Comparison of ENCODE assay signal across 8 mouse cellular contexts in the genomic region with DNA sequence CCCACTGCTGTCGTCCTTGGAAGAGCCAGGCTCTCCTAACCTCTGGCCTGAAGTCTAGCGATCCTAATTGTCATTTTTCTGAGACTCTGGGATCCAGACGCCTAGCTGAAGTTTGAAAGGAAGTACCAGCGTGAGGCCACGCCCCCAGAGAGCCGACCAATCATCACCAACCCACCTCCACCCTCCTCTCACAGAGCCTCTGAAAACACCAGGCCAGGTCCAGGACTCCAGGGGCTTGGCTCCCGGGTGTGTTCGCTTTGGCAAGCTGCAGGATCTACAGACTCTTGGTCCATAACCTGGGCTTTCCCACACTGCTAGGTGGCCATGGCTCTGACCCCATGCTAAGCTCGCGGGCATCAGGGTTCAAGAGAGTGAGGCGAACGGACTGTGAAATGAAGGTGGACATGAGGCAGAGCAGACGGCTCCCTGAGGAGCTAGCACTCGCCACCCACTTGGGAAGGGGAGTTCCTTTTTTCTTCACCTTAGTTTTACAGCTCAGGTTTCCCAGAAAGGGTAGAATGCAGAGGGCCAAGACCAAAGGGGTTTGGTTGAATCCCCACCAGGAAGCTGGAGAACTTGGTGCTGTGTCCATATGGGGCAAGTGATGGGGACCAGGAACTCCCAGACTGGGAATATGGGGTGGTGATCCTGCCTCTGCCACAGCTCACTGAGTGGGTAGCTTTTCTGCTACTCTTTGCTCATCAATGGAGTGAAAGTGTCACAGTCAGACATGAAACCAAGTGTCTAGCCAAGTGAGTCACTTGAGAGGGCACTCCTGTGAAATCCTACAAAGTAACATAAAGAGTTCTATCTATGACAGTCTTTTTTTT. TPM values are rescaled to one million over a fixed set of nuclear protein-coding genes. Genes with fewer than 3 reads are reported as not detected.
A peak's percentile ranks its signal among the peaks of the same experiment; 100 is the strongest.
DNase-seq lines count a peak whose midpoint lies in the region; ATAC-seq and TF ChIP-seq lines count a peak whose summit lies in the region.

No protein-coding gene starts in this region.

- H3K9me3 ChIP-seq in heart, embryonic 14.5 days (ENCODE audit: control insufficient read depth, low read length), result no peaks in the 10 kb centered on the region
- no peaks in the 10 kb centered on the region for H3K9me3 ChIP-seq in kidney, embryonic 16.5 days (ENCODE audit: low read length)

- ATAC-seq in heart, embryonic 14.5 days (ENCODE audit: insufficient number of reproducible peaks, insufficient read depth, low FRiP score, low read depth), result peak; percentile 85
- ATAC-seq in kidney, embryonic 16.5 days (ENCODE audit: low FRiP score, low TSS enrichment), result peak; percentile 96

- no peaks in the 10 kb centered on the region for H3K27me3 ChIP-seq in heart, embryonic 14.5 days (ENCODE audit: control insufficient read depth, insufficient read depth, low read length)
- no peaks in the 10 kb centered on the region for H3K27me3 ChIP-seq in kidney, embryonic 16.5 days (ENCODE audit: insufficient read depth, low read length)

- no peak for TF ChIP-seq CTCF in embryonic fibroblast, embryonic 13.5 days (IDR thresholded peaks at IDR 0.05; ENCODE audit: borderline replicate concordance, insufficient read depth, low read length)

- 1% methylated on average over 14 of the region's 14 CpGs for WGBS in heart, embryonic 14.5 days
- 4% methylated on average over 14 of the region's 14 CpGs for WGBS in kidney, embryonic 16.5 days

- DNase-seq in 3T3-L1 (ENCODE audit: low read depth, low spot score) (peak; percentile 19), ZHBTc4 (ENCODE audit: low read depth, low spot score) (peak; percentile 86)
- DNase-seq in lung, postnatal 10 days, result peak; percentile 85
- DNase-seq in ovary, postnatal 10 days (ENCODE audit: low spot score), result peak; percentile 24
- DNase-seq in urinary bladder, postnatal 14 days (ENCODE audit: low spot score), result peak; percentile 76

- TF ChIP-seq POLR2A in embryonic fibroblast, embryonic 13.5 days (IDR thresholded peaks at IDR 0.05; ENCODE audit: low read depth, low read length), result peak; percentile 53; the same call in 1 of the 2 replicates

- peak overlapping the region; percentile 66 for H3K9ac ChIP-seq in heart, embryonic 14.5 days (ENCODE audit: low read length)
- H3K9ac ChIP-seq in kidney, embryonic 16.5 days (replicated peaks; ENCODE audit: low read length), result peak overlapping the region; percentile 66

- no peaks in the 10 kb centered on the region for H3K4me1 ChIP-seq in embryonic fibroblast, embryonic 13.5 days (ENCODE audit: control insufficient read depth, insufficient read depth, low read length)
- peaks cover 0 to 4% of the 10 kb centered on the region in 2 experiments; a peak in 1 of 4 replicates for H3K4me1 ChIP-seq in heart, embryonic 14.5 days (ENCODE audit: control insufficient read depth in 2 of 2, insufficient read depth in 2 of 2, low read length in 2 of 2)
- H3K4me1 ChIP-seq in kidney, embryonic 16.5 days (ENCODE audit: insufficient read depth, low read length), result no peaks in the 10 kb centered on the region

- H3K36me3 ChIP-seq in heart, embryonic 14.5 days (ENCODE audit: control insufficient read depth, insufficient read depth, low read length), result no peaks in the 10 kb centered on the region
- no peaks in the 10 kb centered on the region for H3K36me3 ChIP-seq in kidney, embryonic 16.5 days (ENCODE audit: insufficient read depth, low read length)

- H3K4me3 ChIP-seq in embryonic fibroblast, embryonic 13.5 days (ENCODE audit: insufficient read depth, low read length), result no peak overlapping the region
- peak overlapping the region; percentile 40 to 53 for H3K4me3 ChIP-seq in heart, embryonic 14.5 days (ENCODE audit: control insufficient read depth in 1 of 2, insufficient read depth in 1 of 2, low read depth in 1 of 2, low read length in 2 of 2)
- H3K4me3 ChIP-seq in kidney, embryonic 16.5 days (ENCODE audit: low read length), result peak overlapping the region; percentile 49

- no peak overlapping the region for H3K27ac ChIP-seq in embryonic fibroblast, embryonic 13.5 days (ENCODE audit: insufficient read depth, low read length)
- H3K27ac ChIP-seq in heart, embryonic 14.5 days (replicated peaks in 1 of 2; ENCODE audit: control insufficient read depth in 1 of 2, insufficient read depth in 1 of 2, low read depth in 2 of 2, low read length in 2 of 2), result no peak overlapping the region
- H3K27ac ChIP-seq in kidney, embryonic 16.5 days (ENCODE audit: low read length), result no peak overlapping the region

- H3K4me2 ChIP-seq in heart, embryonic 14.5 days (ENCODE audit: low read length), result peak overlapping the region; percentile 83
- H3K4me2 ChIP-seq in kidney, embryonic 16.5 days (replicated peaks; ENCODE audit: low read depth, low read length), result peak overlapping the region; percentile 65

RNA-seq across cellular contexts. Expression of a gene that starts 12.2 kb away (rescaled TPM):
- 39.2 and 45.3 TPM in 2 replicates for polyA plus RNA-seq in embryonic fibroblast, embryonic 13.5 days (2011; ENCODE audit: insufficient read length, low read depth, missing spikeins)
- polyA plus RNA-seq in heart, embryonic 14.5 days (2014; fragmentation: Nextera tagmentation; extraction: Ambion mirVana), result 16.2 and 16.8 TPM in 2 replicates
- polyA plus RNA-seq in kidney, embryonic 16.5 days (2015; fragmentation: Nextera tagmentation; extraction: Ambion mirVana), result 20.2 and 23.3 TPM in 2 replicates

Comparison
In these comparisons a context has a peak if more than half of its experiments do, and no peak if none do; other contexts are left out.
1. DNase-seq: peak in every context shown above with its lines; median percentile 86 in ZHBTc4; 85 in lung, postnatal 10 days; 76 in urinary bladder, postnatal 14 days; 24 in ovary, postnatal 10 days; 19 in 3T3-L1.